Mouse (Mus musculus) naive thymus-derived CD4-positive, alpha-beta T cell, adult 2 months (primary cell): ENCODE results near the gene Tmem129.

Experiments
- DNase-seq: peaks from one replicate; pipeline ENCODE4 v3.0.0-alpha.2; 2011; ENCODE audit warnings: low read depth

Gene Tmem129

GRCm38 (mm10) chr5:33687142-33687541 is 28.9 kb upstream of the Tmem129 start:
- DNase-seq = no peak

GRCm38 (mm10) chr5:33684932-33685331 is 26.7 kb upstream of the Tmem129 start:
- DNase-seq = no peak

DNA sequence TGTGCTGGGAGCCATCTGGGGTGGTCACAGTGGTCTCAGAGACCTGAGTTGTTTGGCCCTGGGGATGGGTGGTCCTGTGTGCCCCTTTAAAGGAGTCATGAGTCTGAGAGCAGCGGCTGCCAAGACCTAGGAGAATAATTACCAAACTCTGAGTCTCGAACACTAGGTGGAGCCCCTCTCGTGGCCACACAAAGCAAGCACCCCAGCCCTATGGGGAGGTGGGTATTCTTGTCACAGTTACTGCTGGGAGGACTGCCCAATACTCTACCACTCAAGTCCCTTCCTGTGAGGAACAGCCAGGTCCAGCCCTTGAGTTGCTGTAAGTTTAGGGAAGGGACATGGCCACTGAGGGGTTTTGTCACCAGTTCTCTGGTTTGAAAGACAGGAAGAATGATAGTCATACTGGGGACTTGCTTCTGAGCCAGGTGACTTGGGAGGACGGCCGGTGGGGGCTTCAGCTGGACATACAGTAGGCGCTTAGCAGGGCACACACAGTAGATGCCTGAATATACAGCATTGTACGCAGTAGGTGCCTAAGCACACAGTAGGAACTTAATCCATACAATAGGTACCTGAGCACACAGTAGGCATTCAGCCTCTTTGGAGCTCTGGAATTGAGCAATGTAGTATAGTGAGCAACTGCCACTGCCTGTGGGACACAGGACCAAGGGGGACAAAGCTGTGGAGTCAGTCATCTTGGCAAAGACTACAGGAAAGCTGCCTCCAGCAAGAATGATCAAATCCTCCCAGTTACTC is 25.9 kb upstream of the Tmem129 start:
- peak; percentile 14 for DNase-seq

DNA sequence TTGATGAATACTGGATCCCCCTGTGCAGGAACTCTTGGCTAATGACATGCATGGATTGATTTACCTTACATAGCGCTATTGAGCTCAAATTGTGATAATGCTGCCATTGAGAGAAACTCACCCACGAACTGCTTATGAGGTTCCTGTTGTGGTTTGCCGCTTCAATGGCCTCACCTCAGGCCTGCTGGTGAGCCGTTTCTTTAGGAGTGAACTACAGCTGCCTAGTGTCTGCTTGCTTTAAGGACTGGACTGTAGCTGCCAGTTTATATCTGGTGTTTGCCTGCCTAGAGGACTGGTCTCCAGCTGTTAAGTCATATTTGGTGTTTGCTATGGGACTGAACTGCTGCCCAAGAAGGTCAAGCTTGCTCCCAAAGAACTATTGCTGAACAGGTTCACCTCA is 24.7 kb upstream of the Tmem129 start:
- no peak for DNase-seq

GRCm38 (mm10) chr5:33681611-33682388 is 23.6 kb upstream of the Tmem129 start:
- no peak for DNase-seq

DNA sequence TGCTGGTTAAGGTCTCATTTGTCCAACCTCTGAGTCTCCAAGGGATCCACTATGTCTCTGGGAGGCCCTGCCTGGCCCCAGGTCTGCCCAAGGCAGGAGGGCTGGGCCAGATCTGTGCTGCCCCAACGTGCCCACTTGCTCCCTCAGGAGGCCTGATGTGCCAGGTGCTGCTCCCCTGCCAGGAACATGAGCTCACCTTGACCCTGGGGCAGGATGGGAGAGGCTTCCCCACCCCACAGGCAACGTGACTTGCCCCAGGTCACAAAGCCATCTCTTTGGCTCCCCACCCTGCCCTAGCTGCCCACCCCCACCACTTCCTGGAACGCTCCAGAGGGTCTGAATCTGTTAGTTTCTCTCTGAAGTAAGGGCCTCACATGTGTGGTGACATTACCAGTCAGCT is 22.8 kb upstream of the Tmem129 start:
- no peak for DNase-seq

- no peak for DNase-seq
Observed at GRCm38 (mm10) chr5:33678244-33678643, 20.0 kb upstream of the Tmem129 start.

GRCm38 (mm10) chr5:33675964-33676363 is 17.7 kb upstream of the Tmem129 start:
- DNase-seq = no peak

DNA sequence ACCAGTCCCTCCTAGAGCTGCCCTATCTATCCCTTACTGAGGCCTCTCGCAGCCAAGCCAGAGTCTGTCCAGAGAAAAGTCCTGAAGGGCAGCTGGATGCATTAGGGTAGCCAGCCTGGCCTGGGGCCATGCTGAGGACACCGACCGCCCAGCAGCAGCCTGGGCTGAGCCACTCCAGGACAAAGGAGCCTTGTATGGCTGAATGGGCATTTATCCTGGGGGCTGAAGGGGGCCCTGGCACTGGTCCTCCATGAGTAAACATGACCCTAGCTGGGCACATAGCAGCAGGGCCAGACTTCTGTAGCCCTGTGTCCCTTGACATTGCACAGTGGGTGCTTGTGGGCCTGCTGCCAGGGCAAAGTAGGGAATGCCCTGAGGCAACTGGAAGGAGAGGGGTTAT is 16.2 kb upstream of the Tmem129 start:
- DNase-seq = no peak

DNA sequence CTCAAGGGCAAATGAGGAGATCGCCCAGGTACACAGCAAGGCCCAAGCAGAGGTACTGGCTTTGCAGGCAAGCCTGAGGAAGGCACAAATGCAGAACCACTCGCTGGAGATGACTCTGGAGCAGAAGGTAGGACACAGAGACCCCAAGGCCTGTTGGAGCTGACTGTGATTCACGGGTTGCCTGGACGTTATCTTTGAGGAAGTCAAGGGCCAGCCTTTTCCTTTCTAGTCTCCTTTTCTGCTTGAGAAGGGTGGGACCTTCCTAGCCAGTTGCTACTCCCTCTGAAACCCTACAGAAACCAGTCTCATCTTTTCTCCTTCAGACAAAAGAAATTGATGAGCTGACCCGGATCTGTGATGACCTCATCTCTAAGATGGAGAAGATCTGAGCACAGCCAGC is 13.4 kb upstream of the Tmem129 start:
- DNase-seq = no peak

GRCm38 (mm10) chr5:33668223-33668622 is 10.0 kb upstream of the Tmem129 start:
- DNase-seq = peak; percentile 71

- DNase-seq = no peak
Observed at GRCm38 (mm10) chr5:33658664-33659050, 441 bp upstream of the Tmem129 start.

DNA sequence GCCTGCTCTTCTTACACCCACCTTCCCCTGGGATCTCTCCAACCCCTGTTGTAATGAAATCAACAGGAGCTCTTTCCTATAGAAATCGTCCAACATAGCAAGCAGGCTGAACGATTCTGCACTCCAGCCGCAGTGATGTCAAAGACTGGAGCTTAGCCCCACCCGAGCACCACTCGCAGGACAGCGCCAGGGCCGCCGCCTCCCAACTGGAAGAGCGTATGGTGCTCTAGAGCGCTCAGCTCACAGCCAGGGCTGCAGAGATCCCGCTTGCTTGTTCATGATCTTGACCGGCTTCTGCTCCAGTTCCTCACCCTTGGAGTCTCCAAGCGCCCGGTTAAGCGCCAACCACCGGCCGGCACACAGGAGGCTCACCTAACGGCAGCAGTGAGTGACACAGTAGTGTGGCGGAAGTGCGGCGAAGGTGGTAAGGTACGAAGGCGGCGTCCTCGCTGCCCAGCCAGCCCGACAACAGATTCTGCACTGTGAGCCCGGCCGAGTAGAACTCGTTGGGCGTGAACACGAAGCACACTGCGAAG is 897 bp downstream of the Tmem129 start:
- no peak for DNase-seq

DNA sequence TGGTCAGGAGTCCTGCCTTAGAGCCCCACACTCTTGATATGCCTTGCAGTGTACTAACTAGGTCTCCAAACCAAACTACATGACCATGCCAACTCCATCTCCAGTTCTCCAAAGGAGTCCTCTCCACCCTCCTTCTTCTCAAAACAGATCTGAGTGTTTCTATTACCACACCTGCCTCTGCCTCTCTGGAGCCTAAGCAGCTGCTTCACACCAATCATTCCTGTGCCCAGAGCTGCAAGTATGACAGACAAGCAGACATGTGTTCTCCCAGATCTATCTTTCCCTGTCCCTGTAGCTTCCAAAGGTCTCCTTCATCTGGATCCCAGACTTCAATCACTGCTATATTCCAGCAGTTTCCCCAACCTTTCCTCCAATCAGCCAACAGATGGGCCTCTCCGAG is 1.5 kb downstream of the Tmem129 start:
- DNase-seq = no peak

- no peak for DNase-seq
Observed at GRCm38 (mm10) chr5:33655251-33655840, 2.9 kb downstream of the Tmem129 start.

GRCm38 (mm10) chr5:33654424-33654823 is 3.8 kb downstream of the Tmem129 start:
- DNase-seq = no peak

DNA sequence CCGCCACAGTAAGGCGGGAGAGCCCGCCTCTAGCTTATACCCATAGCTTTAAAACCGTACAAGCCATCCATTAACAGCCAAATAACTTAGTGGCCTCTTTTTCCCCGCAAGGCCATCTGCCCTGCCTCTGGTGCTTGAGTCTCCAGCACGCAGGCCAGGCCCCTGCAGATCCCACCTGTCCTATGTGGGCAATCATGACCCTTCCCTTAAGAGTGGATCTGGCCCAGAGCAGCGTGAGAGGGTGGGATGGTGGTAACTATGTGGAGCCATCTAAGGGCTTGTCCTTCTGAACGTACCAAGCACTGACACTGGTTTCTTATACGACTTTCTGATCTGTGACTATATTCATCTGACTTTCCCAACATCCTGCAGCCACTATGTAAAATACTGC is 5.4 kb downstream of the Tmem129 start:
- DNase-seq = no peak

GRCm38 (mm10) chr5:33651921-33652782 is 6.1 kb downstream of the Tmem129 start, which contains the start of gene Slbp:
Slbp (minus strand) TSS chr5:33652574.
- DNase-seq = peak; percentile 95

- peak; percentile 69 for DNase-seq
Observed at GRCm38 (mm10) chr5:33651541-33651920, 6.7 kb downstream of the Tmem129 start.

GRCm38 (mm10) chr5:33651017-33651416 is 7.2 kb downstream of the Tmem129 start:
- DNase-seq = no peak

- DNase-seq = peak; percentile 72
Observed at GRCm38 (mm10) chr5:33640652-33641051, 17.6 kb downstream of the Tmem129 start.

DNA sequence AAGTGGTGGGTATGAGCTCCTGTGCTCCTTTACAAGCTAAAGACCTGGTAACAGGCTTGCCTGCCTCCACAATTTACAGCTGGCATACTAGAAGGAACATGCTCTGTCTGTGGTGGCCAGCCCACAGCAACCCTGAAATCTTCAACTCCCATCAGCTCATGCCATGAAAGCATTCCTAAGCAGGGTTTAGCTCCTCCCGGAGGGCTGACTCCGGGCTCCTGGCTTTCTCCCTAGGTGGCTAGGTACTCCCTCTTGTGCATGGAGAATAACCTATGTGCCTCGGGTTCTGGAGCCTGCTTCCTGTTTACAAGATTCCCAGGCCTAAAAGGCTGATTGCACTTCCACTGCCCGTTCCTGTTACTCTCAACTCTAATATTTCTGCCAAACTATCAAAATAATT is 19.4 kb downstream of the Tmem129 start:
- DNase-seq = no peak
